Mouse (Mus musculus): ENCODE measurements at regions not wholly inside any gene's neighbourhood (a gene's known extent, or its start where the extent isn't known, plus 50 kb on each side); places are given as distances from the start of the nearest gene placed in this dataset.

DNA sequence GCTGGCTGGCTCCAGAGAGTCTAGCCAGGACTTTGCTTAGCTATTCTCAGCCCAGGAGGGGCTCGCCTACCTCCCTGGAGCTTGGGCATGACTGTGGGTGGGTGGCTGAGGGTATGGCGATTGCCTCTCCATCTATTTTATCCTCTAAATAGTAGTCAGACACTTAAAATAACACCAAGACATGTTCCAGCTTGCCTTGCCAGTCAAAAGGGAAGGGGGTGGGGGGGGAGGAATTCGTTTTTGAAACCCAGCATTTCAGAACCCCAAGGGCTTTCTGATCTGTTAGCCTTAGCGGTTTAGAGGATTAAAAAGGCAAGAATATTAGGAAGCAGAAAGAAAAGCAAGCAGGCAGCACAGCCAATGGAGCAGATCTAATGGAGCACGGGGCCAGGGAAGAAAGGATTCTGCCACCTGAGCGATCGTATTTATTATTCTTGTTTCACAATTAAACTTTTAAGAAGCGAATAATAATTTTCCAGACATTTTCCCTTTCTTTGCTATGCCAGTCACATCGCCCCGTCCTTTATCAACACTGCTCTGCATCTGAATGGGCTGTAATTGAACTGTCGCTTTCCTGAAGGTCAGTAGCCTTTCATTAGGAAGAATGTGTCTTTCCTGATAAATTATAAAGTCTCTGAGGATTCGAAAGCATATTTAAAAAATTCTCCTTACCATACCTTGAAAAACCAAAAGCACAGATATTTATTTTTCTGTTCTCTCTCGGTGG lies 417.3 kb upstream of the Id4 start:
- Histone ChIP-seq H3K4me1 (replicated peaks; ENCODE audit: control insufficient read depth in 2 of 2, insufficient read depth in 2 of 2, low read length in 1 of 2) (no peaks in the 10 kb centered on the region), H3K27ac (no peak overlapping the region), H3K27me3 (ENCODE audit: control insufficient read depth, insufficient read depth, low read length) (no peaks in the 10 kb centered on the region), H3K4me3 (ENCODE audit: insufficient read depth in 1 of 2, low read depth in 2 of 2, low read length in 2 of 2) (no peak overlapping the region), H3K4me2 (ENCODE audit: low read depth) (no peak overlapping the region), H3K9me3 (ENCODE audit: control insufficient read depth, low read length) (no peaks in the 10 kb centered on the region; the same call in 1 of the 2 replicates), H3K36me3 (replicated peaks; ENCODE audit: control insufficient read depth, insufficient read depth, low read depth) (no peaks in the 10 kb centered on the region), H3K9ac (replicated peaks) (no peak overlapping the region)
- DNase-seq (ENCODE audit: low read depth in 3 of 3, low spot score in 3 of 3) (no peak), ATAC-seq (ENCODE audit: insufficient read depth) (no peak)
- WGBS (ENCODE audit: insufficient replicate concordance) = 53% methylated on average over 13 of the region's 13 CpGs
- TF ChIP-seq EP300 (IDR thresholded peaks at IDR 0.05; ENCODE audit: low read depth) (no peak), CTCF (IDR thresholded peaks at IDR 0.05; ENCODE audit: low read depth) (no peak)

DNA sequence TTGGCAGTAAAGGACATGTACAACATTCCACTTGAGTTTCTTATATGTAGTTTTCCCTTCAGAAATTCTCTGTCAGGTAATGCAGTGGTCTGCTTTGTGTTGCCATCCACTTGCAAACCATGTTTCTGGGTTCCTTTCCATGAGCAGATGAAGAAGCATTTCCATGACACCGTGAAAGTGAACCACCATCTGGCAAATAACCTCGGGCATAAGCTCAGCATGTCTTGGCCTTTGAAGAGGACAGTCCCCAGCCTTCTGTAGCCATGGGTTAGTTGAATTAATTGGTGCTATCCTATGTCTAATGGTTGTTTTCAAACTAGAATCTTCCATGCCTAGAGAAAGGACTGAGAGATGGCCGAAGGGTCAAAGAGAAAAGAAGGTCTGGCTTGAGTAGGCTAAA lies 414.3 kb upstream of the Id4 start:
- DNase-seq (ENCODE audit: low read depth in 3 of 3, low spot score in 3 of 3) (no peak), ATAC-seq (ENCODE audit: insufficient read depth) (no peak)
- Histone ChIP-seq H3K36me3 (replicated peaks; ENCODE audit: control insufficient read depth, insufficient read depth, low read depth) (no peaks in the 10 kb centered on the region), H3K9me3 (ENCODE audit: control insufficient read depth, low read length) (no peaks in the 10 kb centered on the region; the same call in 1 of the 2 replicates), H3K4me2 (ENCODE audit: low read depth) (no peak overlapping the region), H3K27ac (no peak overlapping the region), H3K4me1 (replicated peaks; ENCODE audit: control insufficient read depth in 2 of 2, insufficient read depth in 2 of 2, low read length in 1 of 2) (no peaks in the 10 kb centered on the region), H3K27me3 (ENCODE audit: control insufficient read depth, insufficient read depth, low read length) (no peaks in the 10 kb centered on the region), H3K9ac (replicated peaks) (no peak overlapping the region), H3K4me3 (ENCODE audit: insufficient read depth in 1 of 2, low read depth in 2 of 2, low read length in 2 of 2) (no peak overlapping the region)
- WGBS (ENCODE audit: insufficient replicate concordance) = 53% methylated on average over 3 of the region's 3 CpGs
- TF ChIP-seq EP300 (IDR thresholded peaks at IDR 0.05; ENCODE audit: low read depth) (no peak), CTCF (IDR thresholded peaks at IDR 0.05; ENCODE audit: low read depth) (no peak)

DNA sequence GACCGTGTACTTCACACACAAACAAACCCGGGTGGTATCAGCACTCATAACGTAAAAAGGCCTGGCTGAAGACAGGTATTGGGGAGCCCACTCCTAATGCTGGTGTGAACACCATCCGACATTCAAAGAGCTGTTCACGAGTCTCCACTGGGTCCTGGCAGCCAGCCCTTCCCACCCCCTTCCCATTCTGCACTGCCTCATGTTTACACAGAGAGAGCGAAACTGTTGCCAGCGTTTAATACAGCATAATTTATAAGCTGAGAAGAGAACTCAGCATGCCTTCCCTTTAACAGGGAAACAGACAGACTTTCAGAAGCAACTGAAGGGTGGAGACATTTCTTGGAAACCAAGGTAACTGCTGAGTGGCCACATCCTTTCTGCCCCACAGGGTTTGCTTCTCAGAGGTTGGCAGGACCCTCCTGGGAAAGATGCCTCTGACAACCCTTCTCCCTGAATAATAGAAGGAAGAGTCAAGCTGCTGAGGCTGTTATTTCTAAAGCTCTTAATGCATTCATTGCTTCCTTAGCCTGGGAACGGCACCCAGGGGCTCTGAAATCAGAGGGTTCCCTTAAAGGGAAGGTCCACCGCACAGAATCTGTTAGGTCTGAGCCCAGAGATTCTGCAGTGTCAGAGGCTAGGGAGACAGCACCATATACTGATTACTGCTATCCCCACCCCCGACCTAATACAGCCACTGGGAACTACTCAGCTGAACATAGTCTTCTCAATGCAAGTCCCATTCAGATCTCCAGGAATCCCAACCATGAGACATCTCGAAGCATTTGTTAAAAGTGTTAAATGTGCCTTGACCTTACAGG lies 412.4 kb upstream of the Id4 start:
- no peak overlapping the region for H3K9ac ChIP-seq (replicated peaks)
- no peak for TF ChIP-seq EP300 (IDR thresholded peaks at IDR 0.05; ENCODE audit: low read depth)
- no peak for TF ChIP-seq CTCF (IDR thresholded peaks at IDR 0.05; ENCODE audit: low read depth)
- no peaks in the 10 kb centered on the region for H3K4me1 ChIP-seq (replicated peaks; ENCODE audit: control insufficient read depth in 2 of 2, insufficient read depth in 2 of 2, low read length in 1 of 2)
- no peak overlapping the region for H3K4me3 ChIP-seq (ENCODE audit: insufficient read depth in 1 of 2, low read depth in 2 of 2, low read length in 2 of 2)
- H3K9me3 ChIP-seq (ENCODE audit: control insufficient read depth, low read length) = no peaks in the 10 kb centered on the region
- H3K27me3 ChIP-seq (ENCODE audit: control insufficient read depth, insufficient read depth, low read length) = no peaks in the 10 kb centered on the region
- H3K36me3 ChIP-seq (replicated peaks; ENCODE audit: control insufficient read depth, insufficient read depth, low read depth) = no peaks in the 10 kb centered on the region
- H3K27ac ChIP-seq = no peak overlapping the region
- 47% methylated on average over 11 of the region's 11 CpGs for WGBS (ENCODE audit: insufficient replicate concordance)
- no peak for ATAC-seq (ENCODE audit: insufficient read depth)
- DNase-seq (ENCODE audit: low read depth in 3 of 3, low spot score in 3 of 3) = no peak
- no peak overlapping the region for H3K4me2 ChIP-seq (ENCODE audit: low read depth)

DNA sequence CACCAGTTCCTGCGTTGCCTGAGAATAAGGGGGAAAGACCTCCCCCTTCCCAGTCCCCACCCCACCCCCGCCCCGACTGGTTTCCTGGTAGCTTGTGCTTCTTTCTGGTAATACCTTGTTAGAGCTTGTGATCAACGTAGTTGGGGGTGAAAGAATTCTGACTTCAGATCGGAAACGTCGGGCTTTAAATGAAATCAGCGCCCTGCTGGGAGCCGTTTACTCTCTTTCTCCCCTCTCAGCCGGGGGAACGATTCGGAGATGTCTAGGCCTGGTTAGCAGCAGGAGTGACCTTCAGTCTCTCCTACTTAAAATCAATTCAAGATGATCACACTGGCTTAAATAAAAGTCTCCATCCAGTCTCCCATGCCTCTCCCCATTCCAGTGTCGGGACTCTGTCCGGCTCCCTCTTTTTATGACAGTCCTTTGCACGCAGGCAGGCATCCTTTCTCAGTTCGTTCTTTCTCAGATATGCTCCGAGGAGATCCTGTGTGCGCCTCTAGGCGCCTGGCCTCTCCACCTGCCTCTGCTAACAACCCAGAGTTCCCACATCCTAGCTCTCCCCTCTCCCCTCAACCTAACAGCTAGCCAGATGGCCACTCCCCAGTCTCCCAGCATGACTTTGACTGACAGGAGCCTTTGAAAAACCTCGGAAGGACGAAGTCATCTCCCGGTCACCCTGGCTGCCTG lies 405.5 kb upstream of the Id4 start:
- TF ChIP-seq CTCF (IDR thresholded peaks at IDR 0.05; ENCODE audit: low read depth) = no peak
- TF ChIP-seq EP300 (IDR thresholded peaks at IDR 0.05; ENCODE audit: low read depth) = no peak
- 3% methylated on average over 22 of the region's 22 CpGs for WGBS (ENCODE audit: insufficient replicate concordance)
- H3K4me3 ChIP-seq (ENCODE audit: insufficient read depth in 1 of 2, low read depth in 2 of 2, low read length in 2 of 2) = no peak overlapping the region
- no peak for DNase-seq (ENCODE audit: low read depth in 3 of 3, low spot score in 3 of 3)
- no peak overlapping the region for H3K9ac ChIP-seq (replicated peaks)
- H3K4me1 ChIP-seq (replicated peaks; ENCODE audit: control insufficient read depth in 2 of 2, insufficient read depth in 2 of 2, low read length in 1 of 2) = no peaks in the 10 kb centered on the region
- no peaks in the 10 kb centered on the region for H3K9me3 ChIP-seq (ENCODE audit: control insufficient read depth, low read length)
- H3K27me3 ChIP-seq (ENCODE audit: control insufficient read depth, insufficient read depth, low read length) = no peaks in the 10 kb centered on the region
- no peak for ATAC-seq (ENCODE audit: insufficient read depth)
- no peak overlapping the region for H3K4me2 ChIP-seq (ENCODE audit: low read depth)
- H3K27ac ChIP-seq = no peak overlapping the region
- no peaks in the 10 kb centered on the region for H3K36me3 ChIP-seq (replicated peaks; ENCODE audit: control insufficient read depth, insufficient read depth, low read depth)

DNA sequence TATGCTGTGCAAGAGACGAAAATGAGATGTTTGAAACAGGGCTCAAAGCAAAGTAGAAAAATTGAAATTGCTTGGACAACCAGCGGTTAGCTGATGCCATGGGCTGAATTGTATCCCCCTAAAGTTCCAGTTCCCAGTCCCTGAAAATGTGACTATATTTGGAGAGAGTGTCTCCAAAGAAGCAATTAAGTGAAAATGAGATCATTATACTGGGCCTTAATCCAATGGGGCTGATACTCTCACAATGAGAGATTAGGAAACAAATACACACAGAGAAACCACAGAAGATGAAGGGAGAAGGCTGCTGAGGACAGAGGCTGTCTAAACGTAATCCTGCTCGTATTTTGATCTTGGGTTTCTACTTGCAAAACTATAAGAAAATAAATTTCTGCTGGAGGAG lies 402.1 kb upstream of the Id4 start:
- Histone ChIP-seq H3K9ac (replicated peaks) (no peak overlapping the region), H3K4me1 (replicated peaks; ENCODE audit: control insufficient read depth in 2 of 2, insufficient read depth in 2 of 2, low read length in 1 of 2) (no peaks in the 10 kb centered on the region), H3K36me3 (replicated peaks; ENCODE audit: control insufficient read depth, insufficient read depth, low read depth) (no peaks in the 10 kb centered on the region), H3K27ac (no peak overlapping the region), H3K27me3 (ENCODE audit: control insufficient read depth, insufficient read depth, low read length) (no peaks in the 10 kb centered on the region), H3K4me2 (ENCODE audit: low read depth) (no peak overlapping the region), H3K4me3 (ENCODE audit: insufficient read depth in 1 of 2, low read depth in 2 of 2, low read length in 2 of 2) (no peak overlapping the region), H3K9me3 (ENCODE audit: control insufficient read depth, low read length) (no peaks in the 10 kb centered on the region)
- WGBS (ENCODE audit: insufficient replicate concordance) = 54% methylated on average over 4 of the region's 4 CpGs
- no peak for TF ChIP-seq CTCF (IDR thresholded peaks at IDR 0.05; ENCODE audit: low read depth)
- TF ChIP-seq EP300 (IDR thresholded peaks at IDR 0.05; ENCODE audit: low read depth) = no peak
- DNase-seq (ENCODE audit: low read depth in 3 of 3, low spot score in 3 of 3) (no peak), ATAC-seq (ENCODE audit: insufficient read depth) (no peak)
